Mouse (Mus musculus): ENCODE measurements around the gene Rnf10.

DNA sequence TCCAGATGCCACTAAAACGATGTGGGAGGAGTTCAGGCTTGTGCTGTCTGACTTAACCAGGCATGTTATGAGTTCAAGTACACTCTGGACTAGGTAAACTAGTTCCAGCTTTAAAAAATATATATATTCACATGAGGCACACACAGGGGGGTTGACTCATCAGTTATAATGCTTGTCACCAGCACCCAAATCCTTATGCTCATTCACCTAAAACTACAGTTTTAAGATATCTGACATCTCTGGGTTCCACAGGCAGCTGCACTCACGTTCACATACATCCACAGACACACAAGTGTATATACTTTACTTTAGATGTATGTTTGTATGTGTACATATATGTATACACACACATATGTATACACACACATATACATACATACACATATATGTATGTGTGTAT lies 6.1 kb upstream of the Rnf10 start:
- TF ChIP-seq CTCF (IDR thresholded peaks at IDR 0.05; ENCODE audit: control insufficient read depth, insufficient read depth, insufficient replicate concordance, low read depth, low read length) (no peak), POLR2A (IDR thresholded peaks at IDR 0.05; ENCODE audit: control insufficient read depth, low read depth, low read length) (no peak)
